Mouse (Mus musculus) NIH3T3 (cell line): ENCODE results near the gene Thra.

ENCODE experiments used
- DNase-seq: peaks from one replicate; pipeline ENCODE4 v3.0.0-alpha.2; 2012; ENCODE audit warnings: low read depth

Thra gene

GRCm38 (mm10) chr11:98740393-98741050 is at the start of gene Thra:
Thra (plus strand) TSS chr11:98740638.
- peak; percentile 86 for DNase-seq

- no peak for DNase-seq
Measured at GRCm38 (mm10) chr11:98693201-98693600, 47.2 kb upstream of the Thra start.

GRCm38 (mm10) chr11:98693746-98694145 is 46.7 kb upstream of the Thra start:
- DNase-seq: no peak

DNA sequence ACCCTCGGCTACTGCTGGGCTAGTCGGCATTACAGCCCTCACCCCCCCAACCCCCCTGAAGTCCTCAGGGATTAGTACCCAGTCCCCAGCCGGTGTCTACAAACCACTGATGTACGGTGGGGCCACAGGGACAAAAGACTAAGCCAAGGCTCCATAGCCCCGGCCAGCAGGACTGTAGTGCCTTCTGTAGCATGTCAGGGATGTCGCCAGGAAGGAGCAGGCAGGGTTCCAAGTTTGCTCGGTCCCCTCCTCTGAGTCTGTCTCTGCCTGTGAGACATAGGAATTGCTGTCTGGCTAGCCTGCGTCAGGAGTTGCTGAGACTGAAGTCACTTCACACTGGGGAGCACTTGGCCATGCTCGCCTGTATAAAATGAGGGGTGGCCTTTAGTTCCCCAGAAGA is 46.1 kb upstream of the Thra start:
- DNase-seq: no peak

GRCm38 (mm10) chr11:98695408-98695807 is 45.0 kb upstream of the Thra start:
- no peak for DNase-seq

- DNase-seq: no peak
Measured at GRCm38 (mm10) chr11:98696454-98697216, 43.8 kb upstream of the Thra start.

DNA sequence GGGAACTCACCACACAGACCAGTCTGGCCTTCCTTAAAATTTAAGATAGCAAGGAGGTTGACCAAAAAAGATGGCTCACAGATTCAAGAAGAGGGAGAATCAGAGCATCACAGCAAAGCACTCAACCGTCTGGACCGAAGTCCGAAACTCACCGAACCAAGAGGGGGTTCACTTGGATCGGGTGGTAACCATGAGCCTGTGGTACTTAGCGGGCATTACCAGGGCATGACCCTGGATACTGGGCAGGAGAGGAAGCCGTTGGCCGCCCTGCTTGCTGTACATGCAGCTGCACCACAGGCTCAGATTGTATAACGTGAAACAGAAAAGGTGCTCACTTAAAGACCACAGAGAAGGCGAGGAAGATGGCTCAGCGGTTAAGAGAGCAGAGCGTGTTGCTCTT is 43.2 kb upstream of the Thra start:
- no peak for DNase-seq

GRCm38 (mm10) chr11:98698849-98699640 is 41.4 kb upstream of the Thra start:
- DNase-seq: no peak

DNA sequence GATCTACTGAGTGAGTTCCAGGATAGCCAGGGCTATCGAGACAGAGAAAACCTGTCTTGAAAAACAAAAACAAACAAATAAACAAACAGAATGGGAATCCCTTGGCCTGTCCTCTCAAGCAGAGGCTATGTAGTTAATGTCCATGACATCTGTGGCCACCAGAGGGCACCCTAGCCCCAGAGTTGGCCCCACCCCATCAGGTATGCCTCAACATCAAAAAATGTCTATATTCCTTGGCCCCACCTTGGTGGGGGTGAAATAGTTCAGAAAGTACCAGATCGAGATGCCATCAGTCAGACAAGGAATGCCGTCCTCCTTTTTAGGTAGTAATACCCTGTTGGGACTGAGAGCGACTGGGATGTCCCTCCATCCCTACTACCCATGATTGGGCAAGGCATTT is 40.5 kb upstream of the Thra start:
- peak; percentile 87 for DNase-seq

DNA sequence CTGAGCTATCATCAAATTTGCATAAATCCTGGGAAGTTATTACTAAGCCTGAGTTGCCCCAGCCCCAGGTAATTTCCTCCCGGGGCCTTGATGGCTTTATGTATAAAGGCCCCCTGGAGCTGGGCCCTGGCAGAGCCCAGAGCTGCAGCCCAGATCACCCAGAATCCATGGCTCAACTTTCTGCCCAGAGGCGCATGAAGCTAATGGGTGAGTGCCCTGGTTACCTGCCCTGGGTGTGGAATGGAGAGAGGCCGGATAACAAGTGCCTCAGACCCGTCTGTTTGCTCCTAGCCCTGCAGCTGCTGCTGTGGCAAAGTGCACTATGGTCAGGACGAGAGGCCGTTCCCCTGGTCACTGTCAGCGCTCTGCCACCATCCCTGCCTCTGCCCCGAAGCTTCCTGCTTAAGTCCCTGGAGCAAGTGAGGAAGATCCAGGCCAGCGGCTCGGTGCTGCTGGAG is 39.2 kb upstream of the Thra start, which contains the start of gene Csf3:
TSS of gene Csf3 (plus strand) at position 51 of the 458 bp plus-strand sequence.
- DNase-seq: no peak

DNA sequence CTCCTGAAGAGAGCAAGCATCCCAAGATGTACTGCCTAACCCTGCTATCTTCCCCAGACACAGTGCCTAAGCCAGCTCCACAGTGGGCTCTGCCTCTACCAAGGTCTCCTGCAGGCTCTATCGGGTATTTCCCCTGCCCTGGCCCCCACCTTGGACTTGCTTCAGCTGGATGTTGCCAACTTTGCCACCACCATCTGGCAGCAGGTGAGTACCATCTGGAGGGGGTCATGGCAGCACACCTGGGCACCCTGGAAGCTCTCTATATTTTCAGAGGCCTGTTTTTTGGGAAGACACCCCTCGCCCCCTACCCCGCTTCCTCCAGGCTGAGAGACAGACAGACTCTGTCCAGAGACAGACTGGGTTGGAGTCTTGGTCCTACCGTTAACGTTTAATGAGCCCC is 38.1 kb upstream of the Thra start:
- DNase-seq: no peak

- DNase-seq: no peak
Measured at GRCm38 (mm10) chr11:98705021-98705420, 35.4 kb upstream of the Thra start.

GRCm38 (mm10) chr11:98707401-98708281 is 32.8 kb upstream of the Thra start:
- peak; percentile 92 for DNase-seq

DNA sequence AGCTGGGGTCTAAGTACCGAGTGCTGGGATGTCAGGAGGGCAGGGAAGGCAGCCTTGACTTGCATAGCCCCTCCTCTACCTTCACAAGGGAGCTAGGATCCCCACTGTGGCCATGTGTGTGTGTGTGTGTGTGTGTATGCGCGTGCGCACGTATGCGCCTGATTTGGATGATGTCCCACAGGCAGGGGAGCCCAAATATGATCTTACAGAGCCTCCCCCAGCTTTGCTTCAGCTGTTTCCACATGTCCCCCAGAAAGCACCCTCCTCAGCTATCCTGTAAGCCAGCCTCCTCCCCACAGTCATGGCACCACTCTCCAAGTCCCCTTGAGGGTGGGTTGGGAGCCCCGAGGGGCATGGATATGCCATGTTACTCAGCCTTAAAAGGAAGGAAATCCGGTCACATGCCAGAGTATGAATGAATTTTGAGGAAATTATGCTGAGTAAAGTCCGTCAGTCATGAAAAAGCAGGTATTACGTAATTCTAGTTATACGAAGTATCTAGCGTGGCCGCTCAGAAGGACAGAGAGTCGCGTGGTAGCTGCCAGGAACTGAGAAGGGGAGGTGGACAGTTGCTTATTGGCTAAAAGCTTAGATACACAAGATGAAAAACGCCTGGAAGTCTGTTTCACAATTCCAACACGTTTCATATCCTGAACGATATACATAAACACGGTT is 32.0 kb upstream of the Thra start:
- peak; percentile 80 for DNase-seq

DNA sequence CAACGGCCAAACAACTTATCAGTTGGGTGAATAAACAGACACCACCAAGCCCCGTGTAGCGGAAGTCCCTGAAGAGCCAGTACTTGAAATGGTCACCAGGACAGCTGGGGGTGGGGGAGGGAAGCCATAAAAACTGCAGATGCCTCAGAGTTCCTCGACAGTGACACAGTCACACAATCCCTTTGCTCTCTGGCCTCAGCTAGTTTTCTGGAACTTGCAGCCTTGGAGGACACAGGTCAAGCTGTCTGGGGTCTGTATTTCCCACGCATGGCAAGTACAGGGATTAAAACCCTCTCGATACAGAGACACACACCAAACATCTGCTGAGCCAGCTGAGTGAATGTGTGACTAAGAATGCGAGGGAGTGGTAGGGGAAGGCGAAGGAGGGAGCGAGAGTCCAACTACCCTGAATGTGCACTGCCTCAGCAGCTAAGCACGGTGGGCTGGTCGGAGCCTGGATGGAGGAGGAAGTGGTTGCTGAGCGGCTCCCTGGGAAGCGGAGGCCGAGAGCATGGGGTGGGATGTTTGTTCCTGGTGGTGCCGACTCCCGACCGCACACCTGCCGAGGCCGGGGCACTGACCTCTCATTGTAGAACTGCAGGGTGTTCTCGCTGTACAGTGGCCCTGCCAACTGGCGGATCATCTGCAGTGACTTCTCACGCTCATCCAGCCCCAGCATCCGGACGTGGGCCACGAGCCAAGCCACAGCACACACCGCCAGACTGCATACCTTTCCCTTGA is 31.3 kb upstream of the Thra start:
- peak; percentile 70 for DNase-seq

- peak; percentile 96 for DNase-seq
Measured at GRCm38 (mm10) chr11:98710416-98711045, 29.9 kb upstream of the Thra start.

DNA sequence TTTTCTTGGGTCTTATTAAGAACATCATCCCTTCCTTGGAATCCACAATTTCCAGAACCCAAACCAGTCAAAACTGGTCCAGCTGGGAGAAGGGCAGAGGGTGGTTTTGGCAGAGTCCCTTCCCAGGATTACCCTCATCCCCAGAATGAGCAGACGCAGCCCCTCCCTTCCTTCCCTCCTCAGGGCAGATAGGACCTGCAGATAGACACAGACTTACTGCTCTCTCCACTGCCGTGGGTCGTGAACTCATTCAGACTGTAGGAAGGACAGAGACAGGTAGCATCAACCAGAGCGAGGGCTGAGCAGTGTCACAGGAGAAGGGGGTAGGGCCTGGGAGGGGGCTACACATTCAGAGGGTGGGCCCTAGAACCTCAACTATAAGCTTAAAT is 29.4 kb upstream of the Thra start:
- DNase-seq: no peak

DNA sequence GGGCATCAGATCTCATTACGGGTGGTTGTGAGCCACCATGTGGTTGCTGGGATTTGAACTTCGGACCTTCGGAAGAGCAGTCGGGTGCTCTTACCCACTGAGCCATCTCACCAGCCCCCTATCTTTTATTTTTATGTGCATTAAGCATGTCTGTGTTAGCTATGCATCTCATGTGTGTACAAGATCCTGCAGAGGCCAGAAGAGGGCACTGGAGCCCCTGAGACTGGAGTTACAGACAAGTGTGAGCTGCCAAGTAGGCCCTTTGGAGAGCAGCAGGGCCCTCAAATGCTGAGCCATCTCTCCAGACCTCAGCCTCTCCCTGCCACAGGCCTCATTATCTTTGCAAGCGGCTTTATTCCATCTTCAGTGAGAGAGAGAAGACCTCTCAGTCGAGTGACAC is 28.4 kb upstream of the Thra start:
- DNase-seq: peak; percentile 67

GRCm38 (mm10) chr11:98713703-98714102 is 26.7 kb upstream of the Thra start:
- DNase-seq: no peak

DNA sequence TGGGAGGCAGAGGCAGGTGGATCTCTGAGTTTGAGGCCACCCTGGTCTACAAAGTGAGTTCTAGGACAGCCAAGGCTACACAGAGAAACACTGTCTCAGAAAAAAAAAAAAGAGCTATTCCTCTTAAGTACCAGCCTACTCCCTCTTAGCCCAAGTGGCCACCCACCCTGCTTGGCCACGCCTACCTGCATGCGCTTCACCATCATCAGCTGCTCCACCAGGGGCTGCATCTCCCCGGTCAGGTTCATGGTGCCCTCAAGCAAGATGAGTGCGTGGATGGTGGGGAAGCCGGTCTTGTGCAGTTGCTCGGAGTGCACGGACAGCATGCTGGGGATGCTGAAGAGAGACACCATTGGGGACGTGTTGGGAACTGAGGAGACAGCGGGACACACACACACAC is 24.5 kb upstream of the Thra start:
- no peak for DNase-seq
